Mouse (Mus musculus): ENCODE measurements around the gene Bfsp2.

The Bfsp2 gene

GRCm38 (mm10) chr9:103485606-103486005 lies 5.4 kb upstream of the Bfsp2 start:
- no peak for DNase-seq (ENCODE audit: low read depth, low spot score)

- DNase-seq (ENCODE audit: low read depth, low spot score): no peak
Measured at GRCm38 (mm10) chr9:103480603-103481220, 492 bp upstream of the Bfsp2 start.

- DNase-seq (ENCODE audit: low read depth, low spot score): no peak
Measured at GRCm38 (mm10) chr9:103475414-103475813, 4.8 kb downstream of the Bfsp2 start.

- peak; percentile 20 for DNase-seq (ENCODE audit: low read depth, low spot score)
Measured at GRCm38 (mm10) chr9:103473915-103474688, 6.1 kb downstream of the Bfsp2 start.

- DNase-seq (ENCODE audit: low read depth, low spot score): no peak
Measured at GRCm38 (mm10) chr9:103471784-103472183, 8.4 kb downstream of the Bfsp2 start.

- DNase-seq (ENCODE audit: low read depth, low spot score): peak; percentile 57
Measured at GRCm38 (mm10) chr9:103469516-103469915, 10.7 kb downstream of the Bfsp2 start.

- no peak for DNase-seq (ENCODE audit: low read depth, low spot score)
Measured at GRCm38 (mm10) chr9:103468911-103469310, 11.3 kb downstream of the Bfsp2 start.

- no peak for DNase-seq (ENCODE audit: low read depth, low spot score)
Measured at GRCm38 (mm10) chr9:103465711-103466220, 14.5 kb downstream of the Bfsp2 start.

GRCm38 (mm10) chr9:103465293-103465692 lies 14.9 kb downstream of the Bfsp2 start:
- no peak for DNase-seq (ENCODE audit: low read depth, low spot score)

- no peak for DNase-seq (ENCODE audit: low read depth, low spot score)
Measured at GRCm38 (mm10) chr9:103463833-103464232, 16.4 kb downstream of the Bfsp2 start.

- no peak for DNase-seq (ENCODE audit: low read depth, low spot score)
Measured at GRCm38 (mm10) chr9:103459839-103460238, 20.4 kb downstream of the Bfsp2 start.

GRCm38 (mm10) chr9:103459307-103459706 lies 20.9 kb downstream of the Bfsp2 start:
- DNase-seq (ENCODE audit: low read depth, low spot score): no peak

- DNase-seq (ENCODE audit: low read depth, low spot score): no peak
Measured at GRCm38 (mm10) chr9:103449651-103450050, 30.6 kb downstream of the Bfsp2 start.

- DNase-seq (ENCODE audit: low read depth, low spot score): peak; percentile 40
Measured at GRCm38 (mm10) chr9:103449092-103449491, 31.1 kb downstream of the Bfsp2 start.

- DNase-seq (ENCODE audit: low read depth, low spot score): no peak
Measured at GRCm38 (mm10) chr9:103444656-103445055, 35.6 kb downstream of the Bfsp2 start.

GRCm38 (mm10) chr9:103443824-103444185 lies 36.4 kb downstream of the Bfsp2 start:
- no peak for DNase-seq (ENCODE audit: low read depth, low spot score)

- no peak for DNase-seq (ENCODE audit: low read depth, low spot score)
Measured at GRCm38 (mm10) chr9:103443121-103443823, 36.9 kb downstream of the Bfsp2 start.

GRCm38 (mm10) chr9:103440597-103440996 lies 39.6 kb downstream of the Bfsp2 start:
- no peak for DNase-seq (ENCODE audit: low read depth, low spot score)

GRCm38 (mm10) chr9:103437104-103437503 lies 43.1 kb downstream of the Bfsp2 start:
- DNase-seq (ENCODE audit: low read depth, low spot score): no peak

- peak; percentile 71 for DNase-seq (ENCODE audit: low read depth, low spot score)
Measured at GRCm38 (mm10) chr9:103434116-103434515, 46.1 kb downstream of the Bfsp2 start.

- peak; percentile 20 for DNase-seq (ENCODE audit: low read depth, low spot score)
Measured at GRCm38 (mm10) chr9:103432122-103432778, 48.0 kb downstream of the Bfsp2 start.

GRCm38 (mm10) chr9:103431718-103432117 lies 48.5 kb downstream of the Bfsp2 start:
- no peak for DNase-seq (ENCODE audit: low read depth, low spot score)

Measured in CD4-positive, CD25-positive, alpha-beta regulatory T cell, adult 2 months (primary cell).